Mouse (Mus musculus) spleen, adult 10 weeks (tissue): ENCODE data around the gene Junb. TPM values are rescaled to one million over a fixed set of nuclear protein-coding genes. Genes with fewer than 3 reads are reported as not detected.

Experiments
- polyA plus RNA-seq: library from polyadenylated mRNA; stranded (reverse); fragments of 350-450 nt; fragmentation: Illumina TruSeq; extraction: RNeasy Lipid Tissue Mini Kit (QIAGEN cat#74804); gene quantifications from one replicate; pipeline ENCODE4 v1.2.3, GENCODE M21; 2015; ENCODE audit warnings: low replicate concordance; ENCODE audit not compliant: insufficient read depth

The Junb gene
- 1.5 TPM for polyA plus RNA-seq

DNA sequence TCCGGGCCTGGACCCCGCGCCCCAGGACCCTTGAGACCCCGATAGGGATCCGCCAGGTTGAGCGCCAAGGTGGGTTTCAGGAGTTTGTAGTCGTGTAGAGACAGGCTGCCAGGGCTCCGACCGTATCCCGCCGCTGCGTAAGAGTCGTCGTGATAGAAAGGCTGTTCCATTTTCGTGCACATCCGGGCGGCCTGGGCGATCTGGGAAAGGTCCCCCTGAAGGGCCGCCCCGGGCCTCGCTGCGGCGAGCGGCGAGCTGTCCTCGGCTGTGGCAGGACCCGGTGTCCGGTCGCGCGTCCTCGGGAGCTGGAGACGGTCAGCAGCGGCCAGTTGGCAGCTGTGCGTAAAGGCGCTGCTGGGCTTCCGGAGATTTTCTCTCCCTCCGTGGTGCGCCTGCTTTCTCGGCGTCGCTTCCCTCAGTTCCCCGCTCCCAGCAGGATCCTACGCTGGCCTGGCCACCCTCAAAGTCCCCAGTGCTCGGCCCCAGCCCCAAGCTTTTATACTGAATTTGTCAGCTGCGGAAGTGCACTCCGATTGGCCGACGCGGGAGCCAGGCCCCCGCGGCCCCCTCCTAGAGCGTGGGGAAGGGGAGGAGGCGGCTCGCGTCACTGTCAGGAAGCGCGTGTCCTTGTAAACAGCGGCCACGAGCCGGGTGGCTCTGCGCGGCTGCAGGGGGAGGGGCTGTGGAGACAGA is at the start of gene Junb:
Gene Junb, minus strand, starts transcription at position 471 of the 693 bp plus-strand sequence.

DNA sequence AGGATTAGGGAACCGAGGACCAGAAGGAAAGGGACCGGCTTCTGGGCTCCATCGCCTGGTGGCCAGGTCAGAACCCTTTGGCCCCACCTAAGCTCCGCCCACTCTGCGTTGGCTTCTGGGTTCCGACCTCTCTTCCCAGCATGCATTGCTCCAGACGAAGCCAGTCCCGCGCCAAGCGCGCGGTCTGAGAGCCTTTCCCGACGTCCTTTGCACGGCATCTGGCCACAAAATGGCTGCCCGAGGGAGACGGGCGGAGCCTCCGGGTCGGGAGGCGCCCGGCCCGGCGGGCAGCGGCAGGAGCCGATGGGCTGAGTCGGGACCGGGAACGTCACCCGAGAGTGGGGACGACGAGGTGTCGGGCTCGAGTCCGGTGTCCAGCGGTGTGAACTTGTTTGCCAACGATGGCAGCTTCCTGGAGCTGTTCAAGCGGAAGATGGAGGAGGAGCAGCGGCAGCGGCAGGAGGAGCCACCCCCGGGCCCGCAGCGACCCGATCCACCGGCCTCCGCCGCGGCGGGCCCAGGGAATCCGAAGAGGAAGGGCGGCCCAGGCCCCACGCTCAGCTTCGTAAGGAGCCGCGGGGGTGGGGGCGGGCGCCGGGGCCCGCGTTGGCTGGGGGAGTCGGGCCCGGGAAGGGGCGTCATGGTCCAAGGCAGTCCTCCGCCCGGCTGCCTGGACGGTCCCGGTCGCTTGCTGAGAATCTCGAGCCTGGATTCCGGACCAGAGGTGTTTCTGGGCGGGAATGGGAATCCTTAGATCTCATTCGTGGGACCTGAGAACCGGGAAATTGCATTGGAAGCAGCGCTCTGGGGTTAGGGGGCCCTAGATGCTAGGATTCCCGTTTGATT is 48.4 kb upstream of the Junb start, which contains the start of gene Trir:
Gene Trir, plus strand, starts transcription at position 154 of the 846 bp plus-strand sequence.

DNA sequence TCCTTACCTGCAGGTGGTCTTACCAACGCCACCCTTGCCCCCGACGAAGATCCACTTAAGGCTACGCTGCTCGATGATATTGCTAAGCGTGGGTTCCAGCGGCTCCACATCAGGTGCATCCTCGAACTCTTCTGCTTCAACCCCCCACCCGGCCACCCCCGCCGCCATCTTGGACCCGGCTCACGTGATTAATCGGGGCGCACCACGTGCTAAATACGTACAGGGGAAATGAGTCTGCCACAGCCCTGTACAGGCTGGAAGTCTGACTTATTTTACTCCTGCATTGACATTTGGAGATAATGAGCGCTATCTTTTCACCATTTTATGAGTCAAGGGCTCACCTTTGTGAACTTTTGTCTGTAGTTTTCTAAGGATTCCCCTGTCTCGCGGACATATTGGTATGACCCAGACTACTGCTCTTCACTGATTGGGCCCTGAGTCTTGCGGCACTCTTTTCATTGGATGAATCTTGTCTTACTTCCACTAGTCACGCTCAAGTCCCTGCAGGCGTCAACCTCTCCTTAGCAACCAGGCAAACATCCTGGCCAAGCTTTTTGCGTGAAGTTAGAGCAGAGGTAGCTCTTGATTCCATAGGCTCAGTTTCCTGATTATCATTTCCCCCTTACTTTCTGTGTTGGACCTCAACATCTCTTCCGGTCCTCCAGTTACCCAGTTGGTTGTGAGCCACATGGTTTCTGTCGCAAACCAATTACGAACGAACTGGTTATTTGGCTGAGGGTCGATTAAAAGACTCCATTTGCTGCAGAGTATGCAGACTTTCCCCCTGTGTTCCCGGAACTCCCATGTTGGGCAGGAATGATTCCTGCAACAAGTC is 46.8 kb upstream of the Junb start, which contains the start of gene Asna1:
Gene Asna1, minus strand, starts transcription at position 184 of the 835 bp plus-strand sequence.

GRCm38 (mm10) chr8:85014431-85014830 is 35.9 kb upstream of the Junb start, which contains the start of gene Best2:
Gene Best2 (minus strand): TSS chr8:85014531.

DNA sequence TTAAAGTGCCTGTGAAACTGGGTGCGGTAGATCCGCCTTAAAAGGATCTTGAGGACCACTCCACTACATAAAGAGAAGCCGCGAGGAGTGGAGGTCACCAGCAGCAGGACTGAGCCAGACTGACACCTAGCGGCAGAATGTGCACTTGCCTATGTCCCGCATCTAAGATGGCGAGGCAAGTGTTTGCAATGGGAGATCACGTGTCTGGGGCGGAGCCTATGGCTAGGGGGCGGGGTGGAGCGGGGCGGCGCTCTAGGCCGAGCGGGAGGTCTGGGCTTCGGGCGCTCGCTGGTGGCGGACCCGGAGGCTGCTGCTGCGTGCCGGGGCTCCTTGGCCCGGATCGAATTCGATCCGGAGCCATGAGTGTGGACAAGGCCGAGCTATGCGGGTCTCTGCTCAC is 11.8 kb upstream of the Junb start, which contains the start of gene Hook2:
Gene Hook2, plus strand, starts transcription at position 255 of the 400 bp plus-strand sequence.

GRCm38 (mm10) chr8:84969241-84970134 is 9.0 kb downstream of the Junb start, which contains the start of the genes Gm49661, Prdx2 and Rnaseh2a:
Gene Gm49661 (minus strand): TSS chr8:84969433.
Gene Prdx2 (plus strand): TSS chr8:84969587.
Gene Rnaseh2a (minus strand): TSS chr8:84969767.

DNA sequence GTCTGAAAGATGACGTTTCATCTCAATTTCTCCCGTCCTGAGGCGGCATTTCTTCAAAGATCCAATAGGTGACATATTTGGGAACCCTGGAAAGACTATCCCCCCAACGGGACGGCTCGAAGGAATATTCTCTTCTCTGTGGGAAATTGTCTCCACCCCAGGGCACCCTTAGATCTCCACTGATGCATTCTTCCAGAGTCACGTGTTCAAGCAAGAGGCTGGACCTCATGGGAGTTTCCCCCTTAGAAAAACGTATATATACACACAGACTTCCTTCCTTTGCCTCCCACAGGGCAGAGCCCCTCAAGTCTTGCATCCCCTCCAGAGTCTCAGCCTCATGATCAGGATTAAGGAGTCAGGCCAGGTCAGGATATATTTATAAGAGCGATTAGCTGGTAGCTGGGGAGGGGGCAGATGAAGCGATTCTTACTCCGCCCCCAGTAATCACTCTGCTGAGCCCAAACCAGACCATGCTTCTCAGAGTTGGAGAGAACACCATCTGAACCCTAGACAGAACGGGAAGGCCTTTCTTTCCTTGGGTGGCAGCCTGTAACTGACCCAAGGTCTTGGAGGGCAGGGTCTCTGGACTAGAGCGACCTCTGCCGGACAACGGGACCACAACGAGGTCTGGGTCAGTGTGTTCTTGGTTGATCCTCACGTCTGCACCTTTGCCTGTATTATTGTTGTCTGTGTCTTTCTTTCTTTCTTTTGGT is 31.8 kb downstream of the Junb start, which contains the start of gene Rtbdn:
Gene Rtbdn, plus strand, starts transcription at position 464 of the 713 bp plus-strand sequence.

DNA sequence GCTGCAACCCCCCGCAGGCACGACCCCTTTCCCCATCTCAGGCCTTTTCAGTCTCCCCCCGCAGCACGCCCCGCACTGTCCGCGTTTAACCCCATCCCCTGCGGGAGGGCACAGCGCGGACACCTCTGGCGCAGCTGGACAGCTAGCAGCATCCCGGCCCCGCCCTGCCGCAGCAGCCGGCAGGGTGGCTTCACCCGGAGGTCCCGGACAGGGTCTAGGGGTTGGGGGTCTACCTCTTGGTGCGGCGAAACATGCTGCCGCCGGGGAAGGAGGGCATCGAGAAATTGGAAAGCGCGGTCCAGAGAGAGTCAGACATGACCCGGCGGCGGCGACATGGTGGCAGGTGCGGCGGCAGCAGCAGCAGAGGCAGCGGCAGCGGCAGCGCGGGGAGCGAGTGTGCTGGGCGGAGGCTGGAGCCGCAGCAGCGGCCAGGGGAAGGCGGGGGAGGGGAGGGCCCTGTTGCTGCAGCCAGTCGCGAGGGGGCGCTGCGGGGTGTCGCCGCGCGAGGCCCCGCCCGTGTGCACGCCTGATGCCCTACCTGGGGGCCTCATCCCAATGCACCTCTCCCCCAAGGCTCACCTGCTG is 41.5 kb downstream of the Junb start, which contains the start of gene Mast1:
Gene Mast1, minus strand, starts transcription at position 398 of the 585 bp plus-strand sequence.

Other genes with a start within 250 kb of the Junb start
- 5.1 TPM for gene Nfix, start 178.4 kb downstream of the Junb start, polyA plus RNA-seq
- gene Dand5, start 155.9 kb downstream of the Junb start, polyA plus RNA-seq = 3.8 TPM
- gene Gadd45gip1, start 147.2 kb downstream of the Junb start, polyA plus RNA-seq = 5.4 TPM
- gene Rad23a, start 138.1 kb downstream of the Junb start, polyA plus RNA-seq = 62.4 TPM
- 968 TPM for gene Calr, start 131.8 kb downstream of the Junb start, polyA plus RNA-seq
- 37.0 TPM for gene Farsa, start 121.7 kb downstream of the Junb start, polyA plus RNA-seq
- 12.6 TPM for gene Syce2, start 106.6 kb downstream of the Junb start, polyA plus RNA-seq
- gene Gcdh, start 84.8 kb downstream of the Junb start, polyA plus RNA-seq = 24.2 TPM
- gene Klf1, start 76.8 kb downstream of the Junb start, polyA plus RNA-seq = 6.7 TPM
- gene Dnase2a, start 70.2 kb downstream of the Junb start, polyA plus RNA-seq = 49.3 TPM
- not detected for gene Mast1, start 41.4 kb downstream of the Junb start, polyA plus RNA-seq
- not detected for gene Rtbdn, start 31.7 kb downstream of the Junb start, polyA plus RNA-seq
- not detected for gene Gm49661, start 9.3 kb downstream of the Junb start, polyA plus RNA-seq
- gene Prdx2, start 9.1 kb downstream of the Junb start, polyA plus RNA-seq = 197 TPM
- 32.5 TPM for gene Rnaseh2a, start 9.0 kb downstream of the Junb start, polyA plus RNA-seq
- gene Hook2, start 11.9 kb upstream of the Junb start, polyA plus RNA-seq = 4.6 TPM
- not detected for gene Best2, start 35.8 kb upstream of the Junb start, polyA plus RNA-seq
- gene Asna1, start 46.6 kb upstream of the Junb start, polyA plus RNA-seq = 29.7 TPM
- 112 TPM for gene Trir, start 48.1 kb upstream of the Junb start, polyA plus RNA-seq
- gene Tnpo2, start 58.2 kb upstream of the Junb start, polyA plus RNA-seq = 35.3 TPM
- 3.0 TPM for gene Fbxw9, start 81.3 kb upstream of the Junb start, polyA plus RNA-seq
- gene Gm5741, start 89.3 kb upstream of the Junb start, polyA plus RNA-seq = not detected
- 52.7 TPM for gene Dhps, start 93.0 kb upstream of the Junb start, polyA plus RNA-seq
- gene Wdr83os, start 102.0 kb upstream of the Junb start, polyA plus RNA-seq = 54.9 TPM
- gene Wdr83, start 102.6 kb upstream of the Junb start, polyA plus RNA-seq = 12.5 TPM
- gene Man2b1, start 104.6 kb upstream of the Junb start, polyA plus RNA-seq = 132 TPM
- gene Zfp791, start 144.4 kb upstream of the Junb start, polyA plus RNA-seq = 0.81 TPM
- not detected for gene Cks1brt, start 173.2 kb upstream of the Junb start, polyA plus RNA-seq
- not detected for gene Olfr371, start 247.3 kb upstream of the Junb start, polyA plus RNA-seq